Mouse (Mus musculus) urinary bladder, adult 2 months (tissue): ENCODE results near the gene Insm2. TPM values are rescaled to one million over a fixed set of nuclear protein-coding genes. Genes with fewer than 3 reads are reported as not detected.
A peak's percentile ranks its signal among the peaks of the same experiment; 100 is the strongest.
"Not testable (repeated sequence)": the region's sequence is repeated elsewhere in the genome, so short reads cannot be mapped to it uniquely, and the experiment has no call there.

Experiments used
- DNase-seq: peaks from one replicate; pipeline ENCODE4 v3.0.0; 2022; ENCODE audit warnings: low spot score
- polyA plus RNA-seq: library from polyadenylated mRNA; depleted of rRNA; stranded (reverse); fragments of >200 nt; gene quantifications from 2 replicates; pipeline ENCODE4 v1.2.3, GENCODE M21; 2012; rRNA removed

Insm2 gene
- polyA plus RNA-seq = not detected in 2 replicates

GRCm38 (mm10) chr12:55598887-55599561, at the start of gene Insm2:
Gene Insm2, plus strand, starts transcription at chr12:55599427.
- DNase-seq = no peak

GRCm38 (mm10) chr12:55554901-55555300, 44.3 kb upstream of the Insm2 start:
- DNase-seq = not testable (repeated sequence)

GRCm38 (mm10) chr12:55557866-55558265, 41.4 kb upstream of the Insm2 start:
- DNase-seq = no peak

GRCm38 (mm10) chr12:55559184-55559855, 39.9 kb upstream of the Insm2 start:
- no peak for DNase-seq

- no peak for DNase-seq
These were observed 39.1 kb upstream of the Insm2 start for GRCm38 (mm10) chr12:55560025-55560690.

GRCm38 (mm10) chr12:55563742-55564141, 35.5 kb upstream of the Insm2 start:
- DNase-seq = no peak

- DNase-seq = no peak
These were observed 34.9 kb upstream of the Insm2 start for GRCm38 (mm10) chr12:55564187-55564963.

- DNase-seq = no peak
These were observed 34.0 kb upstream of the Insm2 start, which contains the start of gene Aldoart2 for GRCm38 (mm10) chr12:55565206-55565605. Gene Aldoart2, plus strand, starts transcription at chr12:55565239.

GRCm38 (mm10) chr12:55565867-55566266, 33.4 kb upstream of the Insm2 start:
- DNase-seq = no peak

- DNase-seq = no peak
These were observed 32.4 kb upstream of the Insm2 start for GRCm38 (mm10) chr12:55566837-55567236.

GRCm38 (mm10) chr12:55568466-55568865, 30.8 kb upstream of the Insm2 start:
- DNase-seq = no peak

- DNase-seq = no peak
These were observed 29.6 kb upstream of the Insm2 start for GRCm38 (mm10) chr12:55569676-55570075.

- no peak for DNase-seq
These were observed 28.6 kb upstream of the Insm2 start for GRCm38 (mm10) chr12:55570646-55571045.

GRCm38 (mm10) chr12:55571181-55571580, 28.0 kb upstream of the Insm2 start:
- DNase-seq = no peak

- no peak for DNase-seq
These were observed 27.6 kb upstream of the Insm2 start for GRCm38 (mm10) chr12:55571661-55572060.

- no peak for DNase-seq
These were observed 26.1 kb upstream of the Insm2 start for GRCm38 (mm10) chr12:55573089-55573488.

GRCm38 (mm10) chr12:55573794-55574193, 25.4 kb upstream of the Insm2 start:
- DNase-seq = no peak

- DNase-seq = not testable (repeated sequence)
These were observed 12.3 kb upstream of the Insm2 start for GRCm38 (mm10) chr12:55586936-55587335.

- DNase-seq = no peak
These were observed 715 bp upstream of the Insm2 start for GRCm38 (mm10) chr12:55598537-55598886.

GRCm38 (mm10) chr12:55599639-55600502, 644 bp downstream of the Insm2 start:
- DNase-seq = peak; percentile 46

GRCm38 (mm10) chr12:55600503-55600994, 1.3 kb downstream of the Insm2 start:
- no peak for DNase-seq
